Mouse (Mus musculus) bone marrow, adult 2 months (tissue): ENCODE measurements around the gene Sorbs2. TPM values are rescaled to one million over a fixed set of nuclear protein-coding genes. Genes with fewer than 3 reads are reported as not detected.

ENCODE experiments used
- H3K27ac ChIP-seq: fragments of 200-500 bp; 2 replicates; pipeline ENCODE4 v1.5.1; 2012; ENCODE audit warnings: low read depth, mild to moderate bottlenecking, control low read depth, inconsistent platforms, low read length; ENCODE audit not compliant: control insufficient read depth, poor library complexity, insufficient read depth
- H3K4me1 ChIP-seq: fragments of 200-500 bp; 2 replicates; pipeline ENCODE4 v1.6.1; 2011; ENCODE audit warnings: low read length; ENCODE audit not compliant: control insufficient read depth, insufficient read depth
- H3K4me3 ChIP-seq: fragments of 200-500 bp; replicated peaks from 2 replicates; pipeline ENCODE3; 2011; ENCODE audit warnings: mild to moderate bottlenecking, low read depth, low read length, control low read depth; ENCODE audit not compliant: control insufficient read depth
- CTCF ChIP-seq: fragments of 200-500 bp; IDR thresholded peaks from 2 replicates; pipeline ENCODE4 v1.5.1; 2011; ENCODE audit warnings: low read length, control low read depth; ENCODE audit not compliant: control insufficient read depth, insufficient read depth
- POLR2A ChIP-seq: fragments of 200-500 bp; IDR thresholded peaks from 2 replicates; pipeline ENCODE4 v1.6.1; 2011; ENCODE audit warnings: low read depth, mild to moderate bottlenecking, control low read depth, low read length, borderline replicate concordance; ENCODE audit not compliant: control insufficient read depth
- WGBS: fragments of 180-500 bp; shearing (Covaris S2); methylation state at CpG from one replicate; pipeline ENCODE4 v1.1.7; 2018; 5-methylcytosine and 5-hydroxymethylcytosine counted together
- polyA plus RNA-seq: library from polyadenylated mRNA; stranded (reverse); fragments of >200 nt; gene quantifications from 2 replicates; pipeline ENCODE4 v1.2.4, GENCODE M21; 2011; ENCODE audit warnings: low replicate concordance; ENCODE audit not compliant: missing spikeins, insufficient read depth, insufficient read length

Sorbs2 gene
- polyA plus RNA-seq, 1 experiment = 6.5 TPM

DNA sequence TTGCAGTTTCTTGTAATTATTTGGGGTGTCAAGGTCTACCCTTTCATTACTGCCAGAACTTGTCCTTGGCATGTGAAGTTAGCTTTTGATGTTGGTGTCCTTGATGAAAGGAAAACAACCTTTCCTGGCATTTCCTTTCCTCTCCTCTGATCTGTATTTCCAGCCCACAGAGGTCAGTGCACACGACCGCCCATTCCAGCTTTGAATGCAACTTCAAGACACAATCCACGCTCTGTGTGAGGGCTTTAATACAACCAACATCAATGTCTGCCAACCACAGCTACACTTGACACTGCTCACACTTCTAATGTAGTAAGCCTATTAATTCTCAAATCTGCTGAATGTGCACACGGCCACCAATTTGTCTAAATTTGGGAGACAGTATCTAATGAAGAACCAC is 47.0 kb downstream of the Sorbs2 start:
- Histone ChIP-seq H3K4me1 (no peaks in the 10 kb centered on the region), H3K27ac (no peak overlapping the region), H3K4me3 (no peak overlapping the region)
- WGBS = 75% methylated on average over 4 of the region's 4 CpGs
- TF ChIP-seq POLR2A (no peak), CTCF (no peak)

DNA sequence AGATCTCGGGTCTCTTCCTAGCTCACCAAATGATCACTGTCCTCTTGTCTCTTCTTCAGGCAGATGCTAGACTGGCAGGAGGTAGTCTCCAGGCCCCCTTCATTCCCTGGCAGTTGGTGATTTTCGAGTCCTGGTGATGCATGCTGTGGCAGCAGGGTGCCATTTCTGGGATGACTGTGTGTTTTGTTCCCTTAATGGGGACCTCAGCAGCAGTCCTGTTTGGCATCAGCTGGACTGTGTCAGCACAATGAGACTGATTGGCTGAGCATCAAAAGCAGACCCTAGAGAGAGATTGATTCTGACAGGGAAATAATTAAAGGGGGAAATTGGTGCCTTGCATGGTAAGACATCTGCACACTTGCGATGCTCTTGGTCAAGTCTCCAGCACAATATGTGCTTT is 50.3 kb downstream of the Sorbs2 start:
- H3K27ac ChIP-seq = no peak overlapping the region
- no peak for TF ChIP-seq CTCF
- TF ChIP-seq POLR2A = no peak
- no peak overlapping the region for H3K4me3 ChIP-seq
- no peaks in the 10 kb centered on the region for H3K4me1 ChIP-seq
- WGBS = 69% methylated on average over 3 of the region's 3 CpGs

DNA sequence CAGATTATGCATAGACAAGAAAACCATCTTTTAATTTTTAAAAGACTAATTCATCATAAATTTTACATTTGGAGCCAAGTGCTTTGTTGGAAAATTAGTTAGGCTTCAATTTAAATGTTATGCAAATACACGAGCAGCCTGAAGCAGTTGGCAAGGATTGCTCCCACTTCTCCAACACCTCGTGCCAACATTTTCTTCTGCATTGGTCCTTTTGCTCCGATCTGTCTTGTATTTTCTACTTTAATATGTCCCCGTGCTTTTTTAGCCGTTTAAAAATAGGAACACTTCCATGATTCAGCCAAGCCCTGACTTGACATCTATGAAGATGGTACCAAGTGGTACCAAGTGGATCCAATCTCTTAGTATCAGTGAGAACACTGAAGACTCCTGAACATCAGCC is 50.8 kb downstream of the Sorbs2 start:
- H3K27ac ChIP-seq = no peak overlapping the region
- WGBS = 77% methylated on average over 5 of the region's 5 CpGs
- H3K4me3 ChIP-seq = no peak overlapping the region
- TF ChIP-seq POLR2A (no peak), CTCF (no peak)
- H3K4me1 ChIP-seq = no peaks in the 10 kb centered on the region

DNA sequence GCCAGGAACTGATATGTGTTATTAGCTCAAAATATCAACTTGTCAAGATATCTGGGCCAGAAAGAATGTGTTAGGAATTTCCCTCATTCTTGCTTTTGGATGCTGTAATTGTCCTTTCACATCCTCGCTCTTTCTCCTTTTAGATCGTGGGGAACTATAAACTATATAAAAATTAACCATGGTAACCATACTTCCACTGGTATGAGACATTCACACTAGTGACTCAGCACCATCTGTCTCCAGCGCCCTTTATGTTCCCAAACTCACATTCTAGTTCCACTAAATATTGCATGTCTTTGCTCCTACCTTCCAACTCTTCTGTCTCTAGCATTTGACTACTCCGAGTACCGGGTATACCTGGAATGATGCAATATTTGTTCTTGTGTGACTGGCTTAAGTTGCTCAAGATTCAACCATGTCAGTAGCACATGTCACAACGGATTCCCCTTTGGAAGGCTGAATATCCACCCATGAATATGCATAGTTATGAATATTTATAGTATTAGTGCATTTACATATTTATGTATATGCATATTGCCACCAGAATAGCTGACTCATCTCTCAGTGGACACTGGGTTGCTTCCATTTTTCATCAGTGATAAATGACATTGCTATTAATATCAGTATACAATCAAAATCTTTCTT is 51.7 kb downstream of the Sorbs2 start:
- 76% methylated on average over 6 of the region's 6 CpGs for WGBS
- H3K27ac ChIP-seq = no peak overlapping the region
- no peak for TF ChIP-seq POLR2A

DNA sequence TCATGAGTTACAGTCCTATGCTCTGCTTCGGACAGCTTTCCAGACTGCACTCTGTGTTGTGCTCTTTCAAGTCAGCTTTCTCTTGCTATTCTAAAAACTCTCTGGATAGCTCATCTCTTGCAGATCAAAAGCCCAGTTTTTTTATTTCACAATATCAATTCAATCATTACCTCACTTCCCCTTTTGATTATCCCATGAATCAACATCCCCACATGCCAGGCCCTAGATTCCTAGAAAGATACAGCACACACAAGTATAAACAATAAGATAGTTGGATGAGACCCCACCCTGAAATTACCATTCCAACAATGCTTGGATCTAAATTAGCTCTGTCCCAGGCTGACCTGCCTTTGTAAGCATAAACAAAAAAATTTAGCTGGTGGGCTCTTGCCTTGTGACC is 57.6 kb downstream of the Sorbs2 start:
- TF ChIP-seq POLR2A = no peak
- TF ChIP-seq CTCF = no peak
- WGBS = 81% methylated on average over 1 of the region's 1 CpGs

More for the DNA sequence above, 51.7 kb downstream of the Sorbs2 start:
- Histone ChIP-seq H3K4me3 (no peak overlapping the region), H3K4me1 (no peaks in the 10 kb centered on the region)

DNA sequence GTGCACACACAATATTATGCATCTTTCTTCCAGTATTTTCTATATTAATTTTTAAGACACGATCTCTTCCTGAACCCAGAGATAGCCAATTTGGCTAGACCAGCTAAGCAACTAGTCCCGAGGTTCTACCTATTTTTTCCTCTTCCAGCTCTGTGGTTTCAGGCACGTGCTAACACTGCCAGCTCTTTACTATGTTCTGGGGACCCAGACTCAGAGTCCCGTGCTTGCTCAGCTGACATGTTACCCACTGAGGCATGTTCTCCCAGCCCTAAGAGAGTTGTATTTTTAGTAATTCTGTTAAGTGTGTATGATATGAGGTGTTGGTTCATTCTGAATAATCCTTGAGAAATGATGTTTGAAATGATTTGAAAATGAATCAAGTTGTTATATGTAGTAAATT is 62.5 kb downstream of the Sorbs2 start:
- Histone ChIP-seq H3K27ac (no peak overlapping the region), H3K4me3 (no peak overlapping the region), H3K4me1 (no peaks in the 10 kb centered on the region)
- no peak for TF ChIP-seq CTCF
- no peak for TF ChIP-seq POLR2A
- 75% methylated on average over 4 of the region's 4 CpGs for WGBS

More for the DNA sequence above, 57.6 kb downstream of the Sorbs2 start:
- Histone ChIP-seq H3K27ac (no peak overlapping the region), H3K4me1 (no peaks in the 10 kb centered on the region), H3K4me3 (no peak overlapping the region)

DNA sequence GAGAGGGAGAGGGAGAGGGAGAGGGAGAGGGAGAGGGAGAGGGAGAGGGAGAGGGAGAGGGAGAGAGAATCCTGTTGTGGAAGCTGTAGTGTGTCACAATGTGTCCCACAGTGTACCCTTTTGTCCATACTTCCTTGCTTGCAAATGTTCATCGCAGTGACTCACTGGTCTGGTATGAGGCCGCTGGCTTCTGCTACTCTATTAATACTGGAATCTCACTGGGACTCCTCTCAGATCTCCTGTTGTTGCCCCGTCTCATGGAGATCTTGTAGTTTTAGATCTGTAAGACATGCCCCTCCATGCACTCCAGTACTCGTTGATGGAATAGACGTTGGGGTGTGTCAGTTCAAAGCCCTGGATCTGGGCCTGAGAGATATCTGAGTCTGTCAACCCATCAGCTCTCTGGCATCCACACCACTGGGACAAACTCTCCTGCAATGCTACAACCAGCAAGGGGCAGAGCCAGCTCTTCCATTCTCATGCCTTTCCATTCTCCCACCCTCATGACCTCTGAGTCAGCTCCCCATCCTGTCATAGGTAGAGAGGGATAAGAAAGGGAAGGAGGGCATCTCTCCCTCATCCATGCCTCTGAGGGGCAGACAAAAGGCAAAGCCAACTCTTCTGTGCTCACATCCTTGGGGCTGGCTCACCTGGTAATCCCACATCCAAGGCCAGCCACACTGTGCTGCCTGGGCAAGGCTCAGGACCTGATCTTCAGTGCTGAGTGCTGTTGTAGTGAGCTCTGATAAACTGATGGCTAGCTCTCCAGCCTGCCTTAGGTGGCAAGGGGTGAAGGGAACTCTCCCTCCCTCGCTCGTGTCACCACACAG is 72.3 kb downstream of the Sorbs2 start:
- no peak overlapping the region for H3K27ac ChIP-seq
- TF ChIP-seq CTCF = no peak
- TF ChIP-seq POLR2A = no peak
- no peak overlapping the region for H3K4me3 ChIP-seq
- H3K4me1 ChIP-seq = no peaks in the 10 kb centered on the region
- WGBS = 73% methylated on average over 7 of the region's 7 CpGs

DNA sequence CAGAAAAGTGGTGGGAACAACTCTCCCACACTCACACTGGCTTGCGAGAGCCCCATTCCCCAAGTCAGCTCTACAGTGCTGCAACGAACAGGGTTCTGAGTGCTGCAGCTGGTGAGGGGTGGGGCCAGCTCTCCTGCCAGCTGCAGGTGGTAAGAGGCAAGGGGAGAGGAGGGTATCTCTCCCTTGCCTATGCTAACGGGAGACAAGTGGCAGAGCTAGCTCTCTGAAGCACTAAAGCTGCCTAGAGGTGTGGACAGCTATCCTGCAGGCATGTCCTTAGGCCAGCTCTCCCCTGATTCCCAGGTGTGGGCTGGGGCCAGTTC is 72.9 kb downstream of the Sorbs2 start:
- H3K4me3 ChIP-seq = no peak overlapping the region
- H3K4me1 ChIP-seq = no peaks in the 10 kb centered on the region
- no peak overlapping the region for H3K27ac ChIP-seq
- TF ChIP-seq POLR2A = no peak
- TF ChIP-seq CTCF = no peak
- 55% methylated on average over 3 of the region's 3 CpGs for WGBS

DNA sequence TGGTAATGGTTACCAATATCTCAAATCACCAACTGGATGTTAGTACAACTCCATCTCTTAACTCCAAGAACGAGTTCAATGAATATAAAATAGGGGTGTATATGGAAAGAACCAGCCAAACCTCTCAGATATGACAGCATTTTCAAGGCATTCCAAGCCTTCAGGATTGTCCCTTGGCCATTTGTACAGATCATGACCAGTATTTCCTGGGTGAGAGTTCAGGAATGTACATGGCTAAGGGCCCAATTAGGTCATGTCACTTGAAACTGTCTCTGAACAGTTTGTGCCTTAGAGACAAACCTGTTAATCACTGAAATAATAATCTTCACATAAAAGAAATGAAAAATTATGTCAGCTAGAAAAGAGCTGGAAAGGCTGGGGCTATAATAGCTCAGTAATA is 76.3 kb downstream of the Sorbs2 start:
- WGBS = 71% methylated on average over 1 of the region's 1 CpGs
- no peaks in the 10 kb centered on the region for H3K4me1 ChIP-seq
- H3K4me3 ChIP-seq = no peak overlapping the region
- TF ChIP-seq POLR2A (no peak), CTCF (no peak)
- no peak overlapping the region for H3K27ac ChIP-seq
